Mouse (Mus musculus) retina, postnatal 7 days (tissue): Measurements from ENCODE around the gene Gm5460.

Experiments
- DNase-seq: peaks from one replicate; pipeline ENCODE4 v3.0.0-alpha.2; 2012; ENCODE audit warnings: low read depth, low spot score

Gene Gm5460

GRCm38 (mm10) chr14:34016381-34016780, at the start of gene Gm5460:
TSS of gene Gm5460 (plus strand) at chr14:34016758.
- no peak for DNase-seq

GRCm38 (mm10) chr14:33972679-33973078, 43.9 kb upstream of the Gm5460 start:
- DNase-seq: no peak

GRCm38 (mm10) chr14:33974752-33975151, 41.8 kb upstream of the Gm5460 start:
- no peak for DNase-seq

GRCm38 (mm10) chr14:33977748-33978147, 38.8 kb upstream of the Gm5460 start:
- no peak for DNase-seq

- DNase-seq: no peak
Observed at GRCm38 (mm10) chr14:33978604-33979059, 37.9 kb upstream of the Gm5460 start, which contains the start of gene Zfp488. TSS of gene Zfp488 (minus strand) at chr14:33978764.

GRCm38 (mm10) chr14:33989201-33989600, 27.4 kb upstream of the Gm5460 start:
- DNase-seq: no peak

GRCm38 (mm10) chr14:33991971-33992370, 24.6 kb upstream of the Gm5460 start:
- DNase-seq: no peak

GRCm38 (mm10) chr14:33993051-33993450, 23.5 kb upstream of the Gm5460 start:
- no peak for DNase-seq

- DNase-seq: no peak
Observed at GRCm38 (mm10) chr14:33993521-33994289, 22.9 kb upstream of the Gm5460 start.

GRCm38 (mm10) chr14:33997427-33997826, 19.1 kb upstream of the Gm5460 start:
- no peak for DNase-seq

GRCm38 (mm10) chr14:34000076-34000475, 16.5 kb upstream of the Gm5460 start:
- no peak for DNase-seq

- no peak for DNase-seq
Observed at GRCm38 (mm10) chr14:34001445-34001844, 15.1 kb upstream of the Gm5460 start.

GRCm38 (mm10) chr14:34002358-34002757, 14.2 kb upstream of the Gm5460 start:
- no peak for DNase-seq

GRCm38 (mm10) chr14:34015063-34015462, 1.5 kb upstream of the Gm5460 start, which contains the start of gene Gm30083:
TSS of gene Gm30083 (minus strand) at chr14:34015182.
- DNase-seq: no peak

- DNase-seq: no peak
Observed at GRCm38 (mm10) chr14:34016938-34017337, 380 bp downstream of the Gm5460 start.

- DNase-seq: no peak
Observed at GRCm38 (mm10) chr14:34026710-34027109, 10.2 kb downstream of the Gm5460 start.

GRCm38 (mm10) chr14:34033841-34034610, 17.5 kb downstream of the Gm5460 start:
- DNase-seq: peak; percentile 67

GRCm38 (mm10) chr14:34041241-34041640, 24.7 kb downstream of the Gm5460 start:
- no peak for DNase-seq

GRCm38 (mm10) chr14:34043341-34043740, 26.8 kb downstream of the Gm5460 start:
- DNase-seq: no peak

- DNase-seq: no peak
Observed at GRCm38 (mm10) chr14:34050101-34050779, 33.7 kb downstream of the Gm5460 start.

- DNase-seq: no peak
Observed at GRCm38 (mm10) chr14:34052516-34052915, 36.0 kb downstream of the Gm5460 start, which contains the start of gene Antxrl. TSS of gene Antxrl (plus strand) at chr14:34052707.

- no peak for DNase-seq
Observed at GRCm38 (mm10) chr14:34071665-34072064, 55.1 kb downstream of the Gm5460 start.
